8 mouse cellular contexts compared by ENCODE assay signal in the genomic region with DNA sequence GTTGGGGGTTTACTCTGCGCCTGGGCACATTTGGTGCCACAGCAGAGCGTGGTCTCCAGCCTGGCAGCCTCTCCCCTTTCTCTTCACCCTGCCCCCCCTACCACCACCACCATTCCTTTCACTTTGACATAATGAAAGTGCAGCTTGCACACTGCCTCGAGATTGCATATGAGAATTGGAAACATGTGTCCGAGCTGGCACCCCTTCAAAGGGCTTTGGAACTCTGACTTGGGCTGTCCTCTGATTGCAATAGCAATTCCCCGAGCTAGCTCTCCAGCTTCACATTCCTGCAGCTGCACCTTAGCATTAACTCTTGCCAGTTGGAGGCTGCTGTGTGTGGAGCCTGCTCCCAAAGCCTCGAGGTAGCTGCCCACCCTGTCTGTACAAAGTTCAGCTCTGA. TPM values are rescaled to one million over a fixed set of nuclear protein-coding genes. Genes with fewer than 3 reads are reported as not detected.
DNase-seq lines count a peak whose midpoint lies in the region; ATAC-seq lines count a peak whose summit lies in the region.

No protein-coding gene starts in this region.

- H3K4me2 ChIP-seq in limb, embryonic 13.5 days (replicated peaks), result peak overlapping the region; percentile 45

- DNase-seq in right cerebral cortex, postnatal 4 days, result peak; percentile 17
- no peak for DNase-seq in right cerebral cortex, postnatal 36 days (ENCODE audit: low spot score in 2 of 2)
- peak; percentile 78 for DNase-seq in gastrocnemius, postnatal 25 days
- DNase-seq in urinary bladder, postnatal 36 days (ENCODE audit: low spot score in 2 of 2), result peak; percentile 11 to 77
- DNase-seq in yolk sac, embryonic 10.5 days (ENCODE audit: low spot score), result no peak
- DNase-seq in cerebellum, adult 9-11 months, result no peak
- DNase-seq in layer of hippocampus, adult 9-10 months (ENCODE audit: low spot score), result no peak

- peak; percentile 85 for ATAC-seq in limb, embryonic 13.5 days (ENCODE audit: low FRiP score, low read depth)

- H3K27ac ChIP-seq in limb, embryonic 13.5 days, result peak overlapping the region; percentile 67; the same call in 1 of the 2 replicates

- H3K9ac ChIP-seq in limb, embryonic 13.5 days, result no peak overlapping the region

- H3K27me3 ChIP-seq in limb, embryonic 13.5 days, result no peaks in the 10 kb centered on the region

- no peak overlapping the region for H3K4me3 ChIP-seq in limb, embryonic 13.5 days

- WGBS in limb, embryonic 13.5 days, result 18% methylated on average over 6 of the region's 6 CpGs

- H3K36me3 ChIP-seq in limb, embryonic 13.5 days, result no peaks in the 10 kb centered on the region

- H3K4me1 ChIP-seq in limb, embryonic 13.5 days, result peaks cover 46% of the 10 kb centered on the region

- H3K9me3 ChIP-seq in limb, embryonic 13.5 days, result no peaks in the 10 kb centered on the region

RNA-seq across cellular contexts. Expression of a gene that starts 56.8 kb away (rescaled TPM):
- total RNA-seq in gastrocnemius, postnatal 25 days (2021), result 1 to 10 TPM in 1 of 2 experiments, under 1 TPM in 1; 0.72 to 1.3 TPM
- 8.7 and 9.2 TPM in 2 replicates for polyA plus RNA-seq in limb, embryonic 13.5 days (2015; fragmentation: Nextera tagmentation; extraction: Ambion mirVana)

Comparison
In these comparisons a context has a peak if more than half of its experiments do, and no peak if none do; other contexts are left out.
1. DNase-seq: peak in right cerebral cortex, postnatal 4 days (single experiment), gastrocnemius, postnatal 25 days (single experiment) and urinary bladder, postnatal 36 days (2 of 2); none in right cerebral cortex, postnatal 36 days (0 of 2), yolk sac, embryonic 10.5 days (single experiment), cerebellum, adult 9-11 months (single experiment) and layer of hippocampus, adult 9-10 months (single experiment).